Mouse (Mus musculus): ENCODE measurements around the gene Fam155a.
"Not testable (repeated sequence)": the region's sequence is repeated elsewhere in the genome, so short reads cannot be mapped to it uniquely, and the experiment has no call there.

Gene Fam155a

GRCm38 (mm10) chr8:9398606-9399263 is 372.2 kb downstream of the Fam155a start:
- CTCF ChIA-PET: no interaction called here

- CTCF ChIA-PET: no interaction called here
Observed at GRCm38 (mm10) chr8:9398040-9398439, 372.9 kb downstream of the Fam155a start.

- CTCF ChIA-PET: no interaction called here
Observed at GRCm38 (mm10) chr8:9394670-9395069, 376.3 kb downstream of the Fam155a start.

- CTCF ChIA-PET: no interaction called here
Observed at GRCm38 (mm10) chr8:9393246-9393645, 377.7 kb downstream of the Fam155a start.

- CTCF ChIA-PET: not testable (repeated sequence)
Observed at GRCm38 (mm10) chr8:9390229-9390628, 380.7 kb downstream of the Fam155a start.

GRCm38 (mm10) chr8:9369201-9369600 is 401.8 kb downstream of the Fam155a start:
- CTCF ChIA-PET: no interaction called here

- CTCF ChIA-PET: no interaction called here
Observed at GRCm38 (mm10) chr8:9367721-9368120, 403.2 kb downstream of the Fam155a start.

GRCm38 (mm10) chr8:9365381-9365780 is 405.6 kb downstream of the Fam155a start:
- CTCF ChIA-PET: no interaction called here

GRCm38 (mm10) chr8:9348523-9349135 is 422.3 kb downstream of the Fam155a start:
- CTCF ChIA-PET: no interaction called here

GRCm38 (mm10) chr8:9347163-9347562 is 423.8 kb downstream of the Fam155a start:
- CTCF ChIA-PET: no interaction called here

GRCm38 (mm10) chr8:9344136-9344535 is 426.8 kb downstream of the Fam155a start:
- CTCF ChIA-PET: no interaction called here

GRCm38 (mm10) chr8:9342998-9343397 is 428.0 kb downstream of the Fam155a start:
- CTCF ChIA-PET: no interaction called here

- CTCF ChIA-PET: no interaction called here
Observed at GRCm38 (mm10) chr8:9342593-9342992, 428.4 kb downstream of the Fam155a start.

GRCm38 (mm10) chr8:9337905-9338304 is 433.1 kb downstream of the Fam155a start:
- CTCF ChIA-PET: no interaction called here

- CTCF ChIA-PET: no interaction called here
Observed at GRCm38 (mm10) chr8:9335933-9336303, 435.0 kb downstream of the Fam155a start.

- CTCF ChIA-PET: no interaction called here
Observed at GRCm38 (mm10) chr8:9335285-9335932, 435.6 kb downstream of the Fam155a start.

GRCm38 (mm10) chr8:9332766-9333165 is 438.2 kb downstream of the Fam155a start:
- CTCF ChIA-PET: no interaction called here

GRCm38 (mm10) chr8:9309456-9309855 is 461.5 kb downstream of the Fam155a start:
- CTCF ChIA-PET: no interaction called here

GRCm38 (mm10) chr8:9303526-9304135 is 467.3 kb downstream of the Fam155a start:
- CTCF ChIA-PET: no interaction called here

- CTCF ChIA-PET: interaction anchor here (0.6 kb wide), 1 partner anchor 1084 kb away, joined by 6 read pairs; no protein-coding TSS in a partner anchor
Observed at GRCm38 (mm10) chr8:9295046-9295445, 475.9 kb downstream of the Fam155a start.

GRCm38 (mm10) chr8:9292532-9292931 is 478.4 kb downstream of the Fam155a start:
- CTCF ChIA-PET: no interaction called here

- CTCF ChIA-PET: no interaction called here
Observed at GRCm38 (mm10) chr8:9288015-9288729, 482.8 kb downstream of the Fam155a start.

All from spleen, embryonic (tissue).